Mouse (Mus musculus) testis, adult 2 months (tissue): ENCODE results near the gene Stx8. TPM values are rescaled to one million over a fixed set of nuclear protein-coding genes. Genes with fewer than 3 reads are reported as not detected.

Source experiments
- H3K27ac ChIP-seq: fragments of 200-500 bp; 2 replicates; pipeline ENCODE4 v1.5.1; 2012; ENCODE audit warnings: low read depth, low read length; ENCODE audit not compliant: control insufficient read depth, insufficient read depth
- H3K27me3 ChIP-seq: fragments of 200-500 bp; 2 replicates; pipeline ENCODE4 v1.6.1; 2012; ENCODE audit warnings: mild to moderate bottlenecking, low read length, moderate library complexity; ENCODE audit not compliant: control insufficient read depth, insufficient read depth
- H3K36me3 ChIP-seq: fragments of 200-500 bp; 2 replicates; pipeline ENCODE4 v1.6.1; 2012; ENCODE audit warnings: mild to moderate bottlenecking, low read length; ENCODE audit not compliant: control insufficient read depth, insufficient read depth
- H3K4me1 ChIP-seq: fragments of 200-500 bp; 2 replicates; pipeline ENCODE4 v1.6.1; 2012; ENCODE audit warnings: low read length; ENCODE audit not compliant: control insufficient read depth, insufficient read depth
- H3K4me3 ChIP-seq: fragments of 200-500 bp; 2 replicates; pipeline ENCODE4 v1.5.1; 2012; ENCODE audit warnings: low read depth, mild to moderate bottlenecking, low read length, moderate library complexity, mixed read lengths; ENCODE audit not compliant: control insufficient read depth
- CTCF ChIP-seq: fragments of 200-500 bp; IDR thresholded peaks from 2 replicates; pipeline ENCODE4 v1.5.1; 2012; ENCODE audit warnings: low read depth, mild to moderate bottlenecking, inconsistent platforms, low read length, moderate library complexity; ENCODE audit not compliant: control insufficient read depth, insufficient read depth, insufficient replicate concordance
- POLR2A ChIP-seq: fragments of 200-500 bp; IDR thresholded peaks from 2 replicates; pipeline ENCODE4 v1.6.1; 2012; ENCODE audit warnings: low read depth, mild to moderate bottlenecking, inconsistent platforms, low read length, moderate library complexity; ENCODE audit not compliant: control insufficient read depth
- polyA plus RNA-seq: library from polyadenylated mRNA; depleted of rRNA; stranded (reverse); fragments of >200 nt; gene quantifications from 2 replicates; pipeline ENCODE4 v1.2.3, GENCODE M21; 2012; rRNA removed

Gene Stx8
- polyA plus RNA-seq, 1 experiment: 19.6 TPM

- Histone ChIP-seq H3K27ac (no peak overlapping the region), H3K36me3 (no peaks in the 10 kb centered on the region), H3K4me1 (no peaks in the 10 kb centered on the region), H3K4me3 (no peak overlapping the region), H3K27me3 (no peaks in the 10 kb centered on the region)
- TF ChIP-seq POLR2A (no peak), CTCF (no peak)
Measured at GRCm38 (mm10) chr11:68233469-68233965, 267.5 kb downstream of the Stx8 start.

DNA sequence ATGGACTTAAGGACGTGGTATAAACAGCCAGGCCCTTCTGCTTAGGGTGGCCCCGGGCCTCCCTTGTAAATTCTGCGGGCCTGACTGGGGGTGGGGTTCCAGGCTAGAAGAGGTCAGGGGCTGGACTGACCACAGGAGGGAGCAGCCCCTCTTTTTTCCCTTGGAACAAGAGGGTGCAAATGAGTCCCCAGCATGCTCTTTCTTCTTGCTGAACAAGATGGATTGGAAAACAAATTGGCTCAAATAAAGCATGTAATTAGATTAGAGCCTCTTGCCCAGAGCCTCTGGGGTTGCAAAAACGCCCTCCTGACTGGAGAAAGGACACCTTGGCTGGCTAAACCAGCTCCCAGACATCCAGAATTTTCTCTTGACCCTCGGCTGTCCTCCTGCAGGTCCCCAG, 273.8 kb downstream of the Stx8 start:
- Histone ChIP-seq H3K27ac (no peak overlapping the region), H3K36me3 (no peaks in the 10 kb centered on the region), H3K4me1 (no peaks in the 10 kb centered on the region), H3K4me3 (no peak overlapping the region), H3K27me3 (no peaks in the 10 kb centered on the region)
- TF ChIP-seq POLR2A (no peak), CTCF (no peak)

DNA sequence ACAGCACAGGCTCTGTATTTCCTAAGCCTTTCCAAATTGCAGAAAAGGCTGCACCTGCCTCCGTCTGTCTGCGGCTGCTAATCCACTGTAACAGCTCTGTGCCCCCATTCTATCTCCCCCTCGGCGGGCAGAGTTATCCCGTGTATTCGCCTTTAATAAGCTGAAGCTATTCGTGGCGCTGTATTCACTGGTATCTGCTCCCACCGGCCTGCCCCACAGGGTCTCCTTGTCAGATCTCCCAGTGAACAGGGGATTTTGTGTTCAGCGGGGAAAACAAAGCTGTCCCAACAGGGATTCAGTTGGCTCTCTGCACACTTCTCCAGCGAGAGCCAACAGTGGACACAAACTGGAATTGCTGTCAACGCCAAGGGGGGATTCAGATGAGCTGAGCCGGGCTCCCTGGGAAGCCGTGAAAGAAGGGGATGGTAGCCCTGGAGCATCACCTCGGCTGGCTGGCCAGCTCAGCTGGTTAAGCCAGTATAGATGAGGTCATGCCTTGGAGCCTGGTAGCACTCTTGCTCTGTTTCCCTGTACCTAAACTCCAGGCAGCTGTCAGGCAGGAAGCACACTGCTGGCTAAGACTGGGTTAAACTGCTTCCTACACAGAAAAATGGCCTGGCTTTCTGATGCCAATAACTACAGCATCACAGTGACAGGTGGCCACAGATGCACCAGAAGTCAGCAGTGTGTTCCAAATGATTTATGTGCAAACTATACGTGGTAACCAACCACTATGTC, 278.4 kb downstream of the Stx8 start:
- Histone ChIP-seq H3K36me3 (no peaks in the 10 kb centered on the region), H3K4me3 (no peak overlapping the region), H3K27ac (no peak overlapping the region), H3K4me1 (no peaks in the 10 kb centered on the region), H3K27me3 (no peaks in the 10 kb centered on the region)
- TF ChIP-seq CTCF (no peak), POLR2A (no peak)

- Histone ChIP-seq H3K36me3 (no peaks in the 10 kb centered on the region), H3K27me3 (no peaks in the 10 kb centered on the region), H3K27ac (no peak overlapping the region), H3K4me3 (no peak overlapping the region), H3K4me1 (no peaks in the 10 kb centered on the region)
- no peak for TF ChIP-seq POLR2A
- no peak for TF ChIP-seq CTCF
Measured at GRCm38 (mm10) chr11:68244992-68245261, 278.9 kb downstream of the Stx8 start.

- no peak overlapping the region for H3K4me3 ChIP-seq
- no peaks in the 10 kb centered on the region for H3K4me1 ChIP-seq
- no peaks in the 10 kb centered on the region for H3K27me3 ChIP-seq
- H3K36me3 ChIP-seq: no peaks in the 10 kb centered on the region
- TF ChIP-seq CTCF (no peak), POLR2A (no peak)
- H3K27ac ChIP-seq: no peak overlapping the region
Measured at GRCm38 (mm10) chr11:68247897-68248296, 281.9 kb downstream of the Stx8 start.

DNA sequence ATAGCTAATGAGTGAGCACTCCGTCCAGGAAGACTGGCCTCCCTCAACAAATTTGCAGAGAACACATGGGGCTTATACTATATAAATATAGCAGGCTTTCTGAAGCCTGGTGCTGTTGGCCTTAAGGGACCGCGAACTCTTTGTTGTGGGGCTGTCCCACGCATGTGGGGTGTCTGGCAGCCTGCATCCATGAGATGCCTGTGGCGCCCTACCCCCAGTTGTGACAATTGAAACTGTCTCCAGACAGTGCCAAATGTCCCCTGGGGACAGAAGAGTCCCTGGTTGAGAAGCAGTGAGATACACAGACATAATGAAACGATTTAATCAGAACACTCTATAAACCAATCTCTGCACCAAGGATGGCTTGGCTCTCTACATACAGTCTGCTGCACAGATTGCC, 284.1 kb downstream of the Stx8 start:
- no peaks in the 10 kb centered on the region for H3K36me3 ChIP-seq
- no peak for TF ChIP-seq POLR2A
- H3K4me3 ChIP-seq: no peak overlapping the region
- no peak overlapping the region for H3K27ac ChIP-seq
- no peaks in the 10 kb centered on the region for H3K4me1 ChIP-seq
- H3K27me3 ChIP-seq: no peaks in the 10 kb centered on the region

GRCm38 (mm10) chr11:68253531-68253930, 287.5 kb downstream of the Stx8 start:
- TF ChIP-seq CTCF (no peak), POLR2A (no peak)
- no peaks in the 10 kb centered on the region for H3K36me3 ChIP-seq
- H3K27ac ChIP-seq: no peak overlapping the region
- no peaks in the 10 kb centered on the region for H3K4me1 ChIP-seq
- H3K27me3 ChIP-seq: no peaks in the 10 kb centered on the region
- H3K4me3 ChIP-seq: no peak overlapping the region

Other genes with a start within 250 kb of the Stx8 start
- gene Glp2r, start 195.0 kb upstream of the Stx8 start, polyA plus RNA-seq: 0.16 and 0.73 TPM in 2 replicates
- not detected in 2 replicates for gene Gsg1l2, start 191.6 kb upstream of the Stx8 start, polyA plus RNA-seq
- gene Dhrs7c, start 168.0 kb upstream of the Stx8 start, polyA plus RNA-seq: not detected in 2 replicates
- 1.5 and 1.7 TPM in 2 replicates for gene Usp43, start 44.0 kb upstream of the Stx8 start, polyA plus RNA-seq
- gene Cfap52, start 542 bp upstream of the Stx8 start, polyA plus RNA-seq: 76.9 and 86.1 TPM in 2 replicates